Mouse (Mus musculus) lung, postnatal 0 days (tissue): ENCODE measurements around the gene Col12a1. TPM values are rescaled to one million over a fixed set of nuclear protein-coding genes. Genes with fewer than 3 reads are reported as not detected.

Source experiments
- ATAC-seq: fragments of 200-750 bp; cut with Nextera tagmentation; 2 replicates; pipeline ENCODE4 v1.8.0; 2017; ENCODE audit warnings: moderate library complexity
- DNase-seq: peaks from one replicate; pipeline ENCODE4 v3.0.0-alpha.2; 2016; ENCODE audit warnings: low spot score
- H3K27ac ChIP-seq: fragments of 300-500 bp; sonication (generic); 2 replicates; pipeline ENCODE4 v1.5.1; 2014; ENCODE audit warnings: antibody characterized with exemption, mild to moderate bottlenecking, low read length, mixed read lengths
- H3K27me3 ChIP-seq: fragments of 300-500 bp; sonication (generic); replicated peaks from 2 replicates; pipeline ENCODE4 v1.6.1; 2014; ENCODE audit warnings: low read length, mixed read lengths; ENCODE audit not compliant: insufficient read depth
- H3K36me3 ChIP-seq: fragments of 300-500 bp; sonication (generic); 2 replicates; pipeline ENCODE4 v1.6.1; 2014; ENCODE audit warnings: low read length, mixed read lengths; ENCODE audit not compliant: insufficient read depth
- H3K4me1 ChIP-seq: fragments of 300-500 bp; sonication (generic); 2 replicates; pipeline ENCODE4 v1.6.1; 2014; ENCODE audit warnings: antibody characterized with exemption, low read depth, low read length, mixed read lengths; ENCODE audit not compliant: insufficient read depth
- H3K4me2 ChIP-seq: fragments of 300-500 bp; sonication (generic); replicated peaks from 2 replicates; pipeline ENCODE4 v1.6.1; 2014; ENCODE audit warnings: low read depth, mild to moderate bottlenecking, low read length, moderate library complexity, mixed read lengths
- H3K4me3 ChIP-seq: fragments of 300-500 bp; sonication (generic); 2 replicates; pipeline ENCODE4 v1.5.1; 2014; ENCODE audit warnings: low read depth, low read length
- H3K9ac ChIP-seq: fragments of 300-500 bp; sonication (generic); replicated peaks from 2 replicates; pipeline ENCODE4 v1.6.1; 2014; ENCODE audit warnings: low read depth, mild to moderate bottlenecking
- H3K9me3 ChIP-seq: fragments of 300-500 bp; sonication (generic); 2 replicates; pipeline ENCODE4 v1.6.1; 2016; ENCODE audit warnings: low read length, mixed read lengths
- CTCF ChIP-seq: IDR thresholded peaks from 2 replicates; pipeline ENCODE4 v1.5.1; 2016; ENCODE audit warnings: antibody characterized with exemption, mild to moderate bottlenecking
- EP300 ChIP-seq: IDR thresholded peaks from 2 replicates; pipeline ENCODE4 v1.6.1; 2016; ENCODE audit warnings: antibody characterized with exemption, mild to moderate bottlenecking, control low read depth
- WGBS: fragments of 180-500 bp; shearing (Covaris S2); extraction: QIAGEN DNeasy Blood & Tissue Kit; methylation state at CpG from one replicate; pipeline ENCODE4 v1.1.7; 2014; 5-methylcytosine and 5-hydroxymethylcytosine counted together
- polyA plus RNA-seq: library from polyadenylated mRNA; unstranded; fragments of >200 nt; fragmentation: Nextera tagmentation; extraction: Ambion mirVana; gene quantifications from 2 replicates; pipeline ENCODE4 v1.2.1, GENCODE M21; 2015

Col12a1 gene
- polyA plus RNA-seq, 1 experiment from 2014 or later = 11.5 TPM

- TF ChIP-seq EP300 (no peak), CTCF (no peak)
- Histone ChIP-seq H3K4me2 (no peak overlapping the region), H3K9me3 (no peaks in the 10 kb centered on the region), H3K4me3 (no peak overlapping the region), H3K27ac (no peak overlapping the region), H3K9ac (no peak overlapping the region), H3K36me3 (no peaks in the 10 kb centered on the region), H3K27me3 (no peaks in the 10 kb centered on the region), H3K4me1 (no peaks in the 10 kb centered on the region)
- DNase-seq (no peak), ATAC-seq (no peak)
- 56% methylated on average over 1 of the region's 1 CpGs for WGBS
Observed at GRCm38 (mm10) chr9:79608795-79609194, 109.8 kb downstream of the Col12a1 start.

DNA sequence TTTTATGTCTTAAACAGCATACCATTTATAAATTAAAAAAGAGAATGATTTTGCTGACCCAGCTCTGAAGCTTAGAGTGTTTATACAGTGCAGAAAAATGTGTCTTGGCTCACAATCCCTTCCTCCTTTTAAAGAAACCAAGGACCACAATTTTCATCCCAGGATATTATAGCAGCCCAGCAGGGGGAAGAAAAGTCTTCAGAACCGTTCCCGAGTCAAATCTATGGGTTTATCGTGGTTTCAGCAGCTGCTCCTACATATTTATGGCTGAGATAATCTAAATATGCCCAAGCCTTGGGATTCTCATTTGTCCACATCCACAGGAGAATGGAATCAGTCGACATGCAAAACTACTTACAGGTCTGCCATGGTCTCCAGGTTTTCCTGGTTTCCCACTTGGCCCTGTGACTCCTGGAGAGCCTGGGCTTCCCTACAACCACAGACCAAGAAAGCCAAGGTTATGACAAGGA is 110.5 kb downstream of the Col12a1 start:
- H3K9me3 ChIP-seq = no peaks in the 10 kb centered on the region
- no peaks in the 10 kb centered on the region for H3K4me1 ChIP-seq
- ATAC-seq (peak; percentile 42), DNase-seq (peak; percentile 60)
- no peak overlapping the region for H3K4me2 ChIP-seq
- H3K4me3 ChIP-seq = no peak overlapping the region
- TF ChIP-seq CTCF (peak; percentile 38; the same call in 1 of the 2 replicates), EP300 (no peak)
- H3K36me3 ChIP-seq = no peaks in the 10 kb centered on the region
- H3K27me3 ChIP-seq = no peaks in the 10 kb centered on the region
- no peak overlapping the region for H3K27ac ChIP-seq
- WGBS = 29% methylated on average over 4 of the region's 4 CpGs
- H3K9ac ChIP-seq = no peak overlapping the region

- no peak overlapping the region for H3K27ac ChIP-seq
- no peaks in the 10 kb centered on the region for H3K9me3 ChIP-seq
- no peaks in the 10 kb centered on the region for H3K36me3 ChIP-seq
- H3K4me2 ChIP-seq = no peak overlapping the region
- H3K9ac ChIP-seq = no peak overlapping the region
- no peak overlapping the region for H3K4me3 ChIP-seq
- no peaks in the 10 kb centered on the region for H3K4me1 ChIP-seq
- 55% methylated on average over 5 of the region's 5 CpGs for WGBS
- ATAC-seq (no peak), DNase-seq (no peak)
- no peak for TF ChIP-seq CTCF
- TF ChIP-seq EP300 = no peak
- no peaks in the 10 kb centered on the region for H3K27me3 ChIP-seq
Observed at GRCm38 (mm10) chr9:79606122-79606521, 112.5 kb downstream of the Col12a1 start.

- Histone ChIP-seq H3K4me3 (no peak overlapping the region), H3K36me3 (no peaks in the 10 kb centered on the region), H3K4me1 (no peaks in the 10 kb centered on the region), H3K9ac (no peak overlapping the region), H3K4me2 (no peak overlapping the region), H3K9me3 (no peaks in the 10 kb centered on the region), H3K27ac (no peak overlapping the region), H3K27me3 (no peaks in the 10 kb centered on the region)
- ATAC-seq = peak; percentile 78
- DNase-seq = peak; percentile 84
- TF ChIP-seq CTCF = no peak
- TF ChIP-seq EP300 = no peak
- WGBS = 19% methylated on average over 5 of the region's 5 CpGs
Observed at GRCm38 (mm10) chr9:79605722-79606121, 112.9 kb downstream of the Col12a1 start.

DNA sequence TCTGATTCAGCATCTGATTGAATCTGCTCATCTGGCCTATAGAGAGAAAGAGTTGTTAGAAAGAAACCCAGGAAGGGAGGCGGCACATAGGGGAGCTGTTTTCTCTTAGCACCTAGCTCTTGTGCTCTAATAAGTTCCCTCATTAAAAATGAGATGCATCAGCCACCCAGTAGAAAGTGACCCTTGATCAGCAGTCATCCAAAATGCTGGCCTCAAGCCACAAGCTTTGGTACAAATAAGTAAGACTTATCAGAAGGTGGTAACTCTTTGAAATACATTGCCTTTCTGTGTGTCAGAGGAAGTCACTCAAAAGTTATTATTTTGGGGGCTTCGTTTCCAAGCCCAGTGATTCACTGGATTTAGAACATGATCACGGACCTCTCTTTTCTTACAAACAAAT is 114.1 kb downstream of the Col12a1 start:
- H3K36me3 ChIP-seq = no peaks in the 10 kb centered on the region

GRCm38 (mm10) chr9:79603448-79603847 is 115.2 kb downstream of the Col12a1 start:
- H3K9me3 ChIP-seq = no peaks in the 10 kb centered on the region
- H3K4me1 ChIP-seq = no peaks in the 10 kb centered on the region
- no peak overlapping the region for H3K4me3 ChIP-seq
- ATAC-seq (no peak), DNase-seq (peak; percentile 27)
- TF ChIP-seq CTCF (no peak), EP300 (no peak)
- H3K4me2 ChIP-seq = no peak overlapping the region
- H3K36me3 ChIP-seq = no peaks in the 10 kb centered on the region
- no peaks in the 10 kb centered on the region for H3K27me3 ChIP-seq
- WGBS = 77% methylated on average over 2 of the region's 2 CpGs
- H3K9ac ChIP-seq = no peak overlapping the region
- H3K27ac ChIP-seq = no peak overlapping the region

More for the DNA sequence above, 114.1 kb downstream of the Col12a1 start:
- 91% methylated on average over 3 of the region's 3 CpGs for WGBS
- no peak overlapping the region for H3K9ac ChIP-seq
- DNase-seq (no peak), ATAC-seq (no peak)
- TF ChIP-seq EP300 (no peak), CTCF (no peak)
- no peak overlapping the region for H3K4me2 ChIP-seq
- no peaks in the 10 kb centered on the region for H3K9me3 ChIP-seq
- no peaks in the 10 kb centered on the region for H3K4me1 ChIP-seq
- no peak overlapping the region for H3K27ac ChIP-seq
- no peaks in the 10 kb centered on the region for H3K27me3 ChIP-seq
- H3K4me3 ChIP-seq = no peak overlapping the region

- TF ChIP-seq CTCF (no peak), EP300 (no peak)
- WGBS = 74% methylated on average over 3 of the region's 3 CpGs
- Histone ChIP-seq H3K4me1 (no peaks in the 10 kb centered on the region), H3K36me3 (no peaks in the 10 kb centered on the region), H3K4me2 (no peak overlapping the region), H3K4me3 (no peak overlapping the region), H3K9ac (no peak overlapping the region), H3K27me3 (no peaks in the 10 kb centered on the region), H3K27ac (no peak overlapping the region), H3K9me3 (no peaks in the 10 kb centered on the region)
- DNase-seq (no peak), ATAC-seq (no peak)
Observed at GRCm38 (mm10) chr9:79600237-79600570, 118.4 kb downstream of the Col12a1 start.
